In the genomic region with DNA sequence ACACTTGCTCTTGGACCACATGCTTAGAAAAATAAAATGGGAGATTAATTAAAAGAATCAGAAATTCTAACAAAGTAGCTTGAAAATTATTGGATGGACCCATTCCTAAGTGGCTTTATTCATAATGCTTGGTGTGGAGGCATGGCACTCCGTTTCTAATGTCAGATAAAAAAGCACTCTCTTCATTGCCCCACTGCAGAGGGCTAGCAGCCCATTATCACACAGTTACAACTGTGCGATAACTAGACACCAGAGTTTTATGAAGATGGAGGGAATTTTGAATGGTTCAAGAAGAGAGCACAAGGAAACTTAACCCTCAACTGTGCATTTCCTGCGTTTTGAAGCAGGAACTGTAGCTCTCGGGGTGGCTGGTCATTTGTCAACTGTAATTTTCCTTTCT, we compare ENCODE assay signal across 25 mouse cellular contexts.
DNase-seq lines count a peak whose midpoint lies in the region; ATAC-seq lines count a peak whose summit lies in the region.
"Had no signal": no experiment of that assay in that cellular context is flagged by ENCODE, and none has a peak within 500 bp of the region (broad histone marks: within the 10 kb centered on the region; RNA-seq: fewer than 3 reads in every experiment).

No protein-coding gene starts in this region.

- 73% methylated on average over 4 of the region's 4 CpGs for WGBS in embryonic facial prominence, embryonic 13.5 days
- WGBS in embryonic facial prominence, embryonic 10.5 days = 82% methylated on average over 4 of the region's 4 CpGs
- WGBS in midbrain, embryonic 11.5 days = 85% methylated on average over 4 of the region's 4 CpGs
- 86% methylated on average over 4 of the region's 4 CpGs for WGBS in midbrain, embryonic 16.5 days
- 35% methylated on average over 4 of the region's 4 CpGs for WGBS in liver, embryonic 16.5 days (ENCODE audit: insufficient replicate concordance)

- H3K27me3 ChIP-seq in embryonic facial prominence, embryonic 13.5 days = no peaks in the 10 kb centered on the region
- H3K27me3 ChIP-seq in embryonic facial prominence, embryonic 10.5 days (replicated peaks; ENCODE audit: low read depth, poor library complexity, severe bottlenecking) = no peaks in the 10 kb centered on the region
- no peaks in the 10 kb centered on the region for H3K27me3 ChIP-seq in midbrain, embryonic 11.5 days (ENCODE audit: control insufficient read depth, insufficient read depth, low read length)
- H3K27me3 ChIP-seq in midbrain, embryonic 16.5 days (ENCODE audit: control insufficient read depth, insufficient read depth, low read depth, low read length) = no peaks in the 10 kb centered on the region
- H3K27me3 ChIP-seq in liver, embryonic 16.5 days (ENCODE audit: control insufficient read depth, insufficient read depth, low read depth, low read length) = no peaks in the 10 kb centered on the region
- H3K27me3 ChIP-seq: embryonic facial prominence, embryonic 12.5 days; forebrain, embryonic 13.5 days; heart, embryonic 13.5 days had no signal

- H3K4me1 ChIP-seq in embryonic facial prominence, embryonic 13.5 days = peaks cover 10% of the 10 kb centered on the region
- no peaks in the 10 kb centered on the region for H3K4me1 ChIP-seq in embryonic facial prominence, embryonic 10.5 days
- no peaks in the 10 kb centered on the region for H3K4me1 ChIP-seq in midbrain, embryonic 11.5 days (ENCODE audit: control insufficient read depth, insufficient read depth, low read length)
- no peaks in the 10 kb centered on the region; the same call in 1 of the 2 replicates for H3K4me1 ChIP-seq in midbrain, embryonic 16.5 days (ENCODE audit: control insufficient read depth, insufficient read depth, low read length)
- H3K4me1 ChIP-seq in liver, embryonic 16.5 days (ENCODE audit: control insufficient read depth, low read depth, low read length) = peaks cover 16% of the 10 kb centered on the region
- H3K4me1 ChIP-seq: forebrain, embryonic 10.5 days; forebrain, embryonic 13.5 days had no signal

- H3K27ac ChIP-seq in embryonic facial prominence, embryonic 13.5 days = peak overlapping the region; percentile 22; the same call in 1 of the 2 replicates
- no peak overlapping the region for H3K27ac ChIP-seq in embryonic facial prominence, embryonic 10.5 days (replicated peaks)
- no peak overlapping the region for H3K27ac ChIP-seq in midbrain, embryonic 11.5 days (ENCODE audit: low read depth, low read length)
- H3K27ac ChIP-seq in midbrain, embryonic 16.5 days (ENCODE audit: low read length) = no peak overlapping the region
- H3K27ac ChIP-seq in liver, embryonic 16.5 days (ENCODE audit: low read length) = no peak overlapping the region
- H3K27ac ChIP-seq: embryonic facial prominence, embryonic 12.5 days; forebrain, embryonic 10.5 days; forebrain, embryonic 13.5 days; heart, adult 2 months; heart, embryonic 10.5 days; heart, embryonic 13.5 days; hindbrain, embryonic 14.5 days had no signal

- no peaks in the 10 kb centered on the region for H3K36me3 ChIP-seq in embryonic facial prominence, embryonic 13.5 days
- no peaks in the 10 kb centered on the region for H3K36me3 ChIP-seq in embryonic facial prominence, embryonic 10.5 days (replicated peaks)
- H3K36me3 ChIP-seq in midbrain, embryonic 11.5 days (ENCODE audit: control insufficient read depth, insufficient read depth, low read length) = no peaks in the 10 kb centered on the region
- peaks cover 3% of the 10 kb centered on the region; the same call in 1 of the 2 replicates for H3K36me3 ChIP-seq in midbrain, embryonic 16.5 days (ENCODE audit: control insufficient read depth, insufficient read depth, low read length)
- H3K36me3 ChIP-seq in liver, embryonic 16.5 days (ENCODE audit: control insufficient read depth, insufficient read depth) = no peaks in the 10 kb centered on the region
- H3K36me3 ChIP-seq: embryonic facial prominence, embryonic 12.5 days; forebrain, embryonic 10.5 days; heart, embryonic 10.5 days; heart, embryonic 13.5 days had no signal

- H3K4me3 ChIP-seq in embryonic facial prominence, embryonic 13.5 days = no peak overlapping the region
- no peak overlapping the region for H3K4me3 ChIP-seq in embryonic facial prominence, embryonic 10.5 days
- H3K4me3 ChIP-seq in midbrain, embryonic 11.5 days (ENCODE audit: low read depth, low read length) = no peak overlapping the region
- no peak overlapping the region for H3K4me3 ChIP-seq in midbrain, embryonic 16.5 days (ENCODE audit: low read depth, low read length)
- no peak overlapping the region for H3K4me3 ChIP-seq in liver, embryonic 16.5 days (ENCODE audit: low read depth, low read length)
- H3K4me3 ChIP-seq: embryonic facial prominence, embryonic 12.5 days; erythroblast, embryonic 14.5 days; forebrain, embryonic 10.5 days; forebrain, embryonic 13.5 days; heart, adult 2 months; heart, embryonic 10.5 days; heart, embryonic 13.5 days had no signal

- no peaks in the 10 kb centered on the region for H3K9me3 ChIP-seq in embryonic facial prominence, embryonic 13.5 days
- H3K9me3 ChIP-seq in embryonic facial prominence, embryonic 10.5 days = no peaks in the 10 kb centered on the region
- H3K9me3 ChIP-seq in midbrain, embryonic 11.5 days (ENCODE audit: control insufficient read depth, low read length) = no peaks in the 10 kb centered on the region
- no peaks in the 10 kb centered on the region for H3K9me3 ChIP-seq in midbrain, embryonic 16.5 days (replicated peaks; ENCODE audit: control insufficient read depth, low read length, poor library complexity, severe bottlenecking)
- H3K9me3 ChIP-seq in liver, embryonic 16.5 days (replicated peaks; ENCODE audit: control insufficient read depth, low read length) = no peaks in the 10 kb centered on the region
- H3K9me3 ChIP-seq: embryonic facial prominence, embryonic 12.5 days; forebrain, embryonic 10.5 days; forebrain, embryonic 13.5 days; heart, embryonic 10.5 days; heart, embryonic 13.5 days had no signal

- no peak for ATAC-seq in embryonic facial prominence, embryonic 13.5 days (ENCODE audit: insufficient number of reproducible peaks, insufficient read depth, low FRiP score, low TSS enrichment, low read depth)
- no peak for ATAC-seq in midbrain, embryonic 11.5 days (ENCODE audit: low FRiP score)
- ATAC-seq in midbrain, embryonic 16.5 days = no peak
- ATAC-seq in liver, embryonic 16.5 days (ENCODE audit: low read depth) = peak; percentile 55
- ATAC-seq: forebrain, embryonic 13.5 days; forebrain, embryonic 16.5 days had no signal

- no peak overlapping the region for H3K4me2 ChIP-seq in embryonic facial prominence, embryonic 13.5 days
- no peak overlapping the region for H3K4me2 ChIP-seq in midbrain, embryonic 11.5 days
- no peak overlapping the region for H3K4me2 ChIP-seq in midbrain, embryonic 16.5 days (ENCODE audit: low read length)
- H3K4me2 ChIP-seq in liver, embryonic 16.5 days (ENCODE audit: low read depth, low read length) = no peak overlapping the region; the same call in 1 of the 2 replicates
- H3K4me2 ChIP-seq: embryonic facial prominence, embryonic 12.5 days; forebrain, embryonic 13.5 days; heart, embryonic 13.5 days; hindbrain, embryonic 14.5 days had no signal

- DNase-seq in embryonic facial prominence, embryonic 10.5 days (ENCODE audit: low spot score) = no peak
- peak; percentile 77 for DNase-seq in midbrain, embryonic 11.5 days (ENCODE audit: low spot score, missing footprints)
- DNase-seq in urinary bladder, postnatal 36 days (ENCODE audit: low spot score in 2 of 2) = no peak
- DNase-seq in T-cell, adult 2 months (ENCODE audit: low spot score) = no peak
- DNase-seq: adrenal gland, postnatal 10 days; adrenal gland, postnatal 36 days; cerebellum, adult 18-20 months; cerebellum, adult 9-10 months; cerebellum, postnatal 14 days; gastrocnemius, postnatal 10 days; gastrocnemius, postnatal 36 days; heart, adult 2 months; heart, postnatal 14 days; heart, postnatal 4 days had no signal

- H3K9ac ChIP-seq in embryonic facial prominence, embryonic 13.5 days = no peak overlapping the region
- no peak overlapping the region for H3K9ac ChIP-seq in midbrain, embryonic 11.5 days (ENCODE audit: low read length)
- no peak overlapping the region for H3K9ac ChIP-seq in midbrain, embryonic 16.5 days (ENCODE audit: low read depth, low read length)
- no peak overlapping the region for H3K9ac ChIP-seq in liver, embryonic 16.5 days (ENCODE audit: low read depth, low read length)
- H3K9ac ChIP-seq: embryonic facial prominence, embryonic 12.5 days; forebrain, embryonic 13.5 days; heart, embryonic 13.5 days; hindbrain, embryonic 14.5 days had no signal
